Mouse (Mus musculus) urinary bladder, adult 18-20 months (tissue): ENCODE measurements around the gene Armc7.
A peak's percentile ranks its signal among the peaks of the same experiment; 100 is the strongest.
"Not testable (repeated sequence)": the region's sequence is repeated elsewhere in the genome, so short reads cannot be mapped to it uniquely, and the experiment has no call there.

Experiments used
- DNase-seq, 2 experiments: peaks; one replicate each; pipeline ENCODE4 v3.0.0; 2022; ENCODE audit warnings: low spot score in 2 of 2, mixed read lengths in 2 of 2

Gene Armc7

DNA sequence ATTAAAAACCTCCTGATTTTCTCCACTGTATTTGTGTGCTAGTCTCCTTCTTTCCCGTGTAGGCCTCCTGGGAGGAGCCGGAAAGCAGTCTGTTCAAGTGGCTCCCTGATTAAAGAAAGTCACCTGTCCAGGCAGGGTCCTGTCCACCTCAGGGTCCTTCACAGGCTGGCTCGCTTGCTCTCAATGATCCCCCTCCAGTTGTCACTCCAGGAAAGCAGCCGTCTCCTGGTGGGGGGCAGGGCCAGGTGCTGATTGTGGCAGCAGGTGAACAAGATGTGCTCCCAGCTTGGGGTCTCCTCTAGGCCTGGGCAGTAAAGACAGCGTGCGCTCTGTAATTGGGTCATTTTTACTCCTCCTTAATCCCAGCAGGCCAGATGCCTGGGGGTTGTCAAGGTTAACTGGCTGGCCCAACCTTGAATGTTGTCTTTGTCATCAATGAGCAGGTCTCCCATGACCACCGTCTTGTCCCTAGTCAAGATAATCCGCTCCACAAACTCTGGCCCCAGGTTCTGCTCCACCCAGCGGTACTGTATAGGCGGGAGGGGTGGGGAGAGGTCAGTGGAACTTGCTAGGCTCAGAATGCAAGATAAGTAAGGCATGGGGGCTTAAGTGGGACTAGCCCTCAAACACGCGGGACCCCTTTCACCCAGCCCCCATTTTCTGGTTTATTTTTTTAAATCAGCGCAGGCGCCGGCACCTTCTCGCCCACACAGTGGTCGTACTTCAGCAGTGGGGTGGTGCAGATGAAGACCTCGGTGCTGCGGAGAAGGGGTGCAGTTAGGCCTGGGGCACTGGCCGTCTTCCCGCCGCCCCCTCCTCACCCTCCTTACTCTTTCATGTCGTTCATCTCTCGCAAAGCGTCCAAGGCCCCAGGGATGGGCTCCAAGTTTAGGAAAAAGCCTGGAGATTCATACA lies 15.2 kb downstream of the Armc7 start:
- no peak for DNase-seq

DNA sequence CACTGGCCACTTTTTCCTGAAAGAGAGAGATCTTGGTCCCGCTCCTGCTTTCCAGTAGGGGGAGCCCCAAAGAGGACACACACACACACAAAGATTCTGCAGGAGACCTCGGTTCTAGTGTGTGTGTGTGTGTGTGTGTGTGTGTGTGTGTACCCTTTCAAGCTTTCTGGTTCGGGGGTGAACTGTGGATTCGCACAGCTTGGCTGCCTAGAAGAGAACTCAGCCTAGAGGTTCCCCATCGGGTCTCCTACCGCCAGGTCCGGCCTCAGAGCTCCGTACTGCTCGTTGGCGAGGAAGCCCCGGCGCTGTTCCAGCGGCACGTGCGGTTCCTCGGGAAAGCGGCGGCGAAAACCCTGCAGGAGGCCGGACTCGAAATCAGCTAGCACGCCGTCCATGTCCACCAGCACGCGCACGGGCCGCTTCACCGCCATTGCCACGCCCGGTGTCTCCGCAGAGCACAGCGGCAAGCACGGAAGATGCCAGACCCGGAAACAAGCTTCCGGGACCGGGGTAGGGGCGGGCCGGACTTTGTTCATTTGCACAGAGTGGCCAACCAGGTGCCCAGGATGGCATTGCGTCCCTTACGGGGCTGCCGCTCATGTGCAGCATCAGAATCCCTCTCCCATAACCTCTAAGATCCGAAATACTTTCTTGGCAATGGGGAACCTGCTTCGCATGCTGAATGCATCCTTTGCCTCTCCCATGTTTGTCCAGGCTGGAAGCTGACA lies 16.1 kb downstream of the Armc7 start, which contains the start of gene Nt5c:
Gene Nt5c (minus strand): TSS at position 507 of the 728 bp plus-strand sequence.
- DNase-seq: peak; percentile 77 to 85

DNA sequence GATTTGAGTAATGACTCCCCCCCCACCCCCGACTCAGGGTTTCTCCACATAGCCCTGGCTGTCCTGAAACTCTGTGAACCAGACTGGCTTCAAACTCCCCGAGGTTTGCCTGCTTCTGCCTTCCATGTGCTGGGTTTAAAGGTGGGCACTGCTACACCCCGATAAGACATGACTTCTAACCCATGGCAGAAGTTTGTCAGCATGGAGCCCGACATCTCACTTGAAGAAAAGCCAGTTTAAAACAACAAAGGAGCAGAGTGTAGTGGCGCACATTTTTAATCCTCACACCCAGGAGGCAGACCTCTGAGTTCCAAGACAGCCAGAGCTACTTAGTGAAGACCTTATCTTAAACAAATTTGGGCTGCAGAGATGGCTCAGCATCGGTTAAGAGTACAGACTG lies 16.9 kb downstream of the Armc7 start:
- no peak for DNase-seq

DNA sequence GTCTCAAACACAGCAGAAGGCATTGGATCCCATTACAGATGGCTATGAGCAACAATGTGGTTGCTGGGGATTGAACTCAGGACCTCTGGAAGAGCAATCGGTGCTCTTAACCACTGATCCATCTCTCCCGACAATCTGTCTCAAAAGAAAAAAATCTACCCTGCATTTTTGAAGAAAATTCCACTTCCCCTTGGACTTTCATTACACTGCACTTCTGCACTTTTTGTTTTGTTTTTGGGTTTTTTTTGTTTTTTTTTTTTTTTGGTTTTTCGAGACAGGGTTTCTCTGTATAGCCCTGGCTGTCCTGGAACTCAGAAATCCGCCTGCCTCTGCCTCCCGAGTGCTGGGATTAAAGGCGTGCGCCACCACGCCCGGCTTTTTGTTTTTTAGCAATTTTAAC lies 21.1 kb downstream of the Armc7 start:
- not testable (repeated sequence) for DNase-seq

DNA sequence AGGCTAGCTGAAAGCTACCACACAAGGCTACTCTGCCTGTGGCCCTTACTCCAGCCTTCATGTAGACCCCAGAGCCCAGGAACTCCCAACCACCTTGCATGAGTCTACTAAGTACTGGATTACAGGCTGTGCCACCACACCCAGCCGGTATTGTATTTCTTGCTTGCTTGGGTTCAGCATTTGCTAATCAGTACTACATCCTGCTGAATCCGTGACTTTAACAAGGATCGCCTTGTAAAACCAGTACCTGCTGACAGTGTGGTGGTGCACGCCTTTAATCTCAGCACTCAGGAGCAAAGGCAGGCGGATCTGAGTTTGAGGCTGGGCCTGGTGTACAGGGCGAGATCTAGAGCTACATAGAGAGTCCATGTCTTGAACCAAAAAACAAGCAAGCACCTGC lies 27.2 kb downstream of the Armc7 start:
- DNase-seq: no peak

DNA sequence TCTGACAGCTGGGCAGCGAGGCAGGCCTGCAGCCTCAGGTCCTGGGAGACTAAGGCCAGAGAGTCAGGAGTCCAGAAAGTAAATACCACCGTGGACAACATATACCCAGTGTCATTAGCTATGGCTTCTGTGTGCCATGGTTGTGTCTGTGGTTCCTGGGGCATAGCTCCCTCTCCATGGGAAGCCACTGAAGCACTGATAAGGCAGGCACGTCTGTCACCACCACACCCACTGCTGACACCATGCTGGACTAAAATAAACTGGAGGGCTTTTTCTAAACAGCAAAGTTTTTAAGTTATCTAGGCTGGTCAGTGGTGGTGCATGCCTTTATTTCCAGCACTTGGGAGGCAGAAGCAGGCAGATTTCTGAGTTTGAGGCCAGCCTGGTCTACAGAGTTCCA lies 31.1 kb downstream of the Armc7 start:
- DNase-seq: no peak

DNA sequence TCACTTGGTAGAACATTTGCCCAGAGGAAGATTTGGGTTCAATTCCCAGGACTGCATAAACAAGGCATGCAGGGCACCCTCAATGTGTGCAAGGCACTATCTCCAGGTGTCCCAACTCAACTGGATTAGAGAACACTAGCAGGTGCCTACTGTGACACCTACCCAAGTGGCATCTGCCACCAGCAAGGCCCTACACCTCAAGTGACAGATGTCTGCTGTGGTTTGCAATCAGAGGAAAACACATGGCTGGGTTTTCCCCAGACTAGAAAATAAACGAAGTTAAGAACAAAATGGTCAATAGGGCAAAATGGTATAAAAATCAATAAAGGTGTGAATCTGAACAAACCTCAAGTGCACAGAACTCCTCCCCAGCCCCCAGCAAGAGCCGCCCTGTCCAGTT lies 32.6 kb downstream of the Armc7 start:
- no peak for DNase-seq

DNA sequence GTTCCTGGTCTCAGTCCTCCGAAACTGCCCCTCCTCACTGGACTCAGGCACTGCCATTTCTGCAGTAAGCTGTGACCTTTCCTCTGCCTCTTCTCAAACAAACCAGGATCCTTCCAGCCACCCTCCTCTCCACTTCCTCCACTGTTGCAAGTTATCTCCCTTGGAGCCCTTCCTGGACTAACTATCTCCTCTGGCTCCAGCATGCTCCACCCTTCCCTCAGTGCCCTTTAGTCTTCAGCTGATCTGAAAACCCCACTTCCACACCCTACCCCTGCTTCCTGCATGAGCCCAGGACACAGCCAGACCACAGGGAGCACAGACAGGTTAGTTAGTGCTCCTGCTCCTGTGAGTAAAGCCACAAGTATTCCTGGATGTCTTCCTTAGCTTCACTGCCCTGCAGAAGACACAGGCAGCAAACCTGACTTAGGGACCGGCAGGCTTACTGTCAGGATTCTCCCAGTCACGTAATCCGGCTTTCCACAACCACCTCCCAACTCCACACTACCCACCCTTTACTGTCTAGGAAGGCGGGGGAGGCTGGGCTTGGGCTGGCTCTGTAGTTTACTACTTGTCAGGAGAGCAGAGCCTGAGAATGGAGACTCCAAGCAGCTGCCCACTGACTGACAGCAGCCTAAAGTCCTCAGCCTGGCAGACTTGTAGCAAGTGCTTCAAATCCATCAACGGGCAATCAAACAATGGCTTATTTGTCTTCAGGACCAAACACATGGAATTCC lies 34.5 kb downstream of the Armc7 start:
- no peak for DNase-seq

DNA sequence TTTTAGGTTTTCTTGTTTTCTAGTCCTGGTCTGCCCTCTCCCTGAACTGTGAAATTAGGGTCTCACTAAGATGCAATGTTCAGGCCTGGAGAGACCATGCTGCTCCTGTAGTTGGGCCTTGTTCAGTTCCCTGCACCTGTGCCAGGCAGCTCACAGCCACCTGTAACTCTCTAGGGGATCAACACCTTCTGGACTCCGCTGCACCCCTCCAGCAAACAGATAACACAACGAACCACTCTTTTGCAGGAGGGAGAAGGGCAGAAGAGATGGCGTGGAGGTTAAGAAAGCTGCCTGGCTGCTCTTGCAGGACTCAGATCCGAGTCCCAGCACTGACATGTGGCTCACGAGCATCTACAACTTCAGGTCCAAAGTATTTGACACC lies 35.0 kb downstream of the Armc7 start:
- no peak for DNase-seq

DNA sequence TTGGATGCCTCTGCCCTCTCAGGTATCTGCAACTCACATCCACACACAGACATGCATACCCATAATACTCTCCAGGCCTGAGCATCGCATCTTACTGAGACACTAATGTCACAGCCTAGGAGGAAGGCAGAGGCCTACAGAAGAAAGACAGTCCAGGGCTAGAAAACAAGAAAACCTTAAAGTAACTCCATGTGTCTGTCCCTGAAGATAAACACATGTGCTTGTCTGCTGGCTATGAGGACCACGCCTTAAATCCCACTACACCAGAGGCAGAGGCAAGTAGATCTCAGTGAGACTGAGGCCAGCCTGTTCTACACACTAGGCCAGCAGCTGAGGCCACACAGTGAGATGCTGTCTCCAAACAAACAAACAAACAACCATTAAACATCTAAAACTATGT lies 35.7 kb downstream of the Armc7 start:
- no peak for DNase-seq

DNA sequence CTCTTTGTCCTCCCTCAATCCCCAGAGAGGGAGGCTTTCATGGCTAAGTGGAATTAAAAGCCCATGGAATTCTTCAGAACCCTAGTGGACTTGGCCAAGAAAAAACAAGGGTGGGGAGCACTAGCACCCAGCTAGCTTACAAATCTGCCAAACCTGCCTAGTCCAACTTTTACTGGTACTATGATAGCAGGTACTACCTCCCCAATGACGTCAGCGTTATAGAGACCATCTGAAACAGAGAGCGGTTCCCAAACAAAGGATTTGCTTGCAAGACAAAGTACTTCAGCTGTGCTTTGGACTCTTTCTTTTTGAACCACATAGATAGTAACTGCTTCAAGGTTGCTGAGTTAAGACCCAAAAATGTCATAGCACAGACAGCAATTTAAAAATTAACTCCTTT lies 36.5 kb downstream of the Armc7 start:
- no peak for DNase-seq

DNA sequence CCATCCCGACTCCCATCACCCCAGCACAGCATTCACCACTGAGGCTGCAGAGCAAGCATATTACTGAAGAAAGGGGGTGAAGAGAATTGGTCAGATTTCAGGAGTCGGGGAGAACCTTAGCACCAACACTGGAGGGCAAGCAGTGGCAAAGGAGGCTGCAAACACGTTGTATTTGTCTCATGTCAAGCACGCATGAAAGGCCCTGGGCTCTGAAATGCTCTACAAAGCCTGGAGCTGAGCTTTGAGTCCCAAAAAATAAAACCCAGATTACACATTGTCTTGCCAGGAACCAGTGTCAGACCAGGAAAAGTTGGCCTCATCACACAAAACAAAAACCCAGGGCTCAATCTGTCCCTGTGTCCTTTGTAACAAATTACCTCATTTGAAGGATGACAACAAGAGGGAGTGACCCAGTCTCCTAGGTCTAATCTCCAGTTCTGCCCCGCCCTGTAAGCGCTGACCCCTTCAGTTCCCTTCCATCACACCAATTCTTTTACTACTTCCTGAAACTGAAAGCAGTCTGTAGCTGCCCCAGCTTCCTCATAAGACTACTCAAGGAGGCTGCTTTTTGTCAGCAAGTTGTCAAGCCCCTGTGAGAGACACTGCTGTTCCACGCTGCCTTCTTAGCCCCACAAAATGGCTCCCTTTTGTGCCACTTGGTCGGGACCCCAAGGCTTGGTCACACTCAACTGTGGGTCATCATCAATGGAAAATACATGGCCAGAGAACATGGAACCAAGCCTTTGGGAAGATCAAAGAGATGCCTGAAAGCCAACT lies 37.1 kb downstream of the Armc7 start:
- no peak for DNase-seq

DNA sequence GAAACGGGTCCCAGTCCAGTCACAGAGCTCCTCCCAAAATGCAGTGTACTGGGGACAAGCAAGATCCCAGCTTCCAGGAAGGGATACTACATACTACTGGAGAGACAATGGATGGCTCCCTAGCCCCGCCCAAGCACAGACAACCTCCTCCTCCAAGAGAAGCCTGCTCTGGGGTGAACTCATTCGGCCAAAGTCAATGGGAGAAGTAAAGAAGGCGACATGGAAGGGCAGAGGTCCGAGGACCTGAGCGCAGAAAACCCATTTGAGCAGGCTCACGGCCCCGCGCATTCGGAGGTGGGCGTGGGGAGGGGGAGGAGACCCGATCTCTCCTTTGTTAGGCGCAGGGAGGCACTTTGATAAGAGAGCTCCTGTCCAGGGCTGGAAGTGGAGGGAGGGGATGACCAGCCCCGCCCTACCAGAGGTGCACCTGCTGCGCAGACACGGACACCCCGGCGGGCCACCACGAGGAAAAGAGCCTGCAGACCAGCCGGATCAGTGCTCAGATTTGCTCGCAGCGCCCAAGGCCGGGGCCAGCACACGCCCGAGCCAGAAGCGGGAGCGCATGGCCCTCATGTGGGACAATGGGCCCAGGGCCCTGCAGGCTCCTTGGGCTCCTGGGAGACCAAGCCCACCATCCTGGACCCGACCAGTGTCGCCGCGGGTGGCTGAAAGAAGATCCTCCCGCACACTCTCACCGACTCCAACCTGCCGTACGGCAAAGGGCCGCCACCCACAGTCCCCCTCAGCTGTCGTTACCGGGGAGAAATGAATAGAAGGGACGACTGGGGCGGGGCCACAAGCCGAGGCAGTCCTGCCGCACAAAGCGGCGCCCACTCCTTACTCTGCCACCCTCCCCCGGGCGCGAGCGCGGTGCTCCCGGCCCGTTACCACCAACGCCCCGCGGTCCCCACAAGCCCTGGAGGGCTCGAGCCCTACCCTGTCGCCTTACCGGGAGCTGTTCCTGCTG lies 38.1 kb downstream of the Armc7 start:
- no peak for DNase-seq

DNA sequence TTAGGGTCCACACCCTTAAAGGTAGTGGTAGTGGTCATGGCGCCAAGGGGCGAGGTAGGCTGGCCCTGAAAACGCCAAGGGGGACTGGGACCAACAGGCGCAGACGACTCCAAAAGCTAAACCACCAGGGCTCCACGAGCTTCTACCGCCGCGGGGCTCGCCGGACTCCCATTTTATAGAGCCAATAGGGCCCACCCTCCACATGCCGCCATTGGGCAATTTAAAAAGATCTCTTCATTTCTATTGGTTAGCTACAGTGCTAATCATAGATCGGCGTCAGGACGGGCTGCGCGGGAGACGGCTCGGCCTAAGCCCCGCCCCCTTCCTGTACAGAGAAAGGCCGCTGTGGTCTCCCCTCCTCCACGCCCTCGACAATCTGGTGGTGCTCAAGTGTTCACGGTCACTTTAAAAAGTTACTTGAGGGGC lies 38.8 kb downstream of the Armc7 start, which contains the start of gene Jpt1:
Gene Jpt1 (minus strand): TSS at position 150 of the 426 bp plus-strand sequence.
- peak; percentile 93 to 94 for DNase-seq

DNA sequence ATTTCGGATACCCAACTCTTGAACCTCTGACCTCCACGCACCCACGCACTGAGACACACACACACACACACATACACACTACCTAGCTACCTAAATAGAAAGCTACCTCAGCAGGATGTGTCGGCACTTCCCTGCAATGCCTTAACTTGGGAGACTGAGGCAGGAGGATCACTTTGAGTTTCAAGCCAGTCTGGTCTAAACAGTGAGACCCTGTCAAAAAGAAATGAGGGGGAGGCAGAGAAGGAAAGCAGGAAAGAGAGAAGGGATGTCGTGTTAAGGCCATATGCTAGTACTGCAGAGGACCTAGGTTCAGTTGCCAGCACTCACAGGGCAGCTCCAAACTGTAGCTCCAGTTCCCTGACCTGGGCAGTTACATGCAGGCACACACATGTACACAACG lies 39.6 kb downstream of the Armc7 start:
- no peak for DNase-seq

DNA sequence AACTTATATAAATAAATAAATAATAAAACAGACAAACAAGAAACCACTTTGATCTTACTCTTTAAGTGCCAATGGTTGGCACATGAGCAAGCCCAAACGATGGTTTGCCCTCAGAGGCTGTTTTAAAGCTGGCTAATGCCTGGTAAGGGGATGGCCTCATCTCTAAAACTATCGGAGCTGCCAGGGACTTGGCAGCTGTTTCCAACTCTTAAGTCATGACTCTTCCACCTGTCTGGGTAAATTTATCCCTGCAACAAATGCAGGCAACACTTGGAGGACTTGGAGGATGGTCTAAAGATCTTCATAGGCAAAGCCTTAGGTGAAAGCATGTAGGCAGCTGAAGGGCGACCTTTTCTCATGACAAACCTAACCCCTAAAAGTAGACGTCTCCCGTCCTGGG lies 41.5 kb downstream of the Armc7 start:
- no peak for DNase-seq

DNA sequence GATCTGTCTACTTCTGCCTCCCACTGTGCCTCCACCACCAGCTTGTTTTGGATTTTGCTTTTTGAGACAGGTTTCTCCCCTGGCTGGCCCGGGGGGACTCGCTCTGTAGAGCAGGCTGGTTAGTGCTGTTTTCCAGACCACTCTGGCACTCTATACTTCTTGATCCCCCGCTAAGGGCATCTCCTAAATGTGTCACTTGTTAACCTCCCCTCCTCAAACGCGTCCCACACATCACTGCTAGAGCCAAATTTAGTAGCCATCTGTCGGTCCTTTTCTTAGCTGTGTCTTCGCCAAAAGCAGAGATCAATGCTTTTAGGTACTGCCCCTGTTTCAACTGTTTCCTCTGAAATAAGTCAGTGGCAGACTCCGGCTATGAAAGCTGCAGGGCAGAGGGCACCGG lies 43.2 kb downstream of the Armc7 start:
- DNase-seq: no peak

DNA sequence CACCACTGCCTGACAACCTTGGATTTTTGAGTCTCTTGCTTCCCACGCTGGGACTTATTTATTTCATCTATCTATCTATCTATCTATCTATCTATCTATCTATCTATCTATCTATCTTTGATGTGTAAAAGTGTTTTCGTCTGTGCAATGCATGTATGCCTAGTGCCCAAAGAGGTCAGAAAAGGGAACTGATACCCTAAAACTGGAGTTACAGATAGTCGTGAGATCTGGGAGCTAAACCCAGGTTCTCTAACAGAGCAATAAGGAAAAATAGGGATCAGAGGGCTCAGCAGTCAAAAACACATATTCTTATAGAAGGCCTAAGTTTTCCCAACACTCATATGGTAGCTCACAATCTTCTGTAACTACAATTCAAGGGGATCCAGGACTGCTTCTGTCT lies 44.1 kb downstream of the Armc7 start:
- no peak for DNase-seq

DNA sequence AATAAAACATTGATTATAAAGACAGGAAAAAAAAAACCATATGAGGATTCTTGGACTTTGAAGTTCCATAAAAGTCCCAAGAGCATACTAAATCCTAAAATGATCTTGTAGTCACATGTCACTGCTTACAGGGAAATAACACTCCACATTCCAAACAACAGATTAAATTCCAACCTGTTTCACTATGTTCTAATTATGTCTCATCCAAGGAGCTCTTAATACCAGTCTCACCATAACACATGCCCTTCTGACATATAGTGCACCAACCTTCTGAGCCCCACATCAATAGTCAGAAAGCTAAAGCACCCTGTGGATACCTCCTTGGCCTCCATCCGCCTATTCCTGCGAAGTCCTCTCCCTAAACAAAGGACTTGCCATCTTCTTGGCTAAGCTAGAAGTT lies 44.8 kb downstream of the Armc7 start:
- DNase-seq: no peak

DNA sequence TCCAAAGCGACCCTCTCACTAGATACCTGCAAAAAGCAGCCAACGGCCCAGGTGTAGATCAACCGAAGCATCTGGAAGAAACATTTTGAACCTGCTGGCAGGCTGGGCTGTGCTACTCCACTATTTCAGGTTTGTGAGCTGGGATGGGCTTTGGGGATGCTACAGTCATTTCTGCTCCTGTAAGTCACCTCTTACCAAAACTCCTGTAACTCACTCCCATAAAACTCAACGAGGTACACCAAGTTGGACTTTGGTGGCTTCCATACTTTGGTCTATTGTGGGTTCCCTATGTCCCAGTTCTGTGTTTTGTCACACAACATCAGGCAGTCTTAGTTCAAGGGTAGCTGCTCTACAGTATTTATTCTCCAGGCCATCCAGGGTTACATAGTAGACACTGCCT lies 45.6 kb downstream of the Armc7 start:
- DNase-seq: no peak
